Mouse (Mus musculus) forebrain, embryonic 11.5 days (tissue): Measurements from ENCODE around the gene Chst8. TPM values are rescaled to one million over a fixed set of nuclear protein-coding genes. Genes with fewer than 3 reads are reported as not detected.

Experiments
- ATAC-seq: fragments of 200-750 bp; cut with Nextera tagmentation; replicated peaks from 2 replicates; pipeline ENCODE4 v1.8.0; 2017; ENCODE audit warnings: moderate TSS enrichment; ENCODE audit not compliant: low FRiP score
- DNase-seq: peaks from one replicate; pipeline ENCODE4 v3.0.0-alpha.2; 2017; ENCODE audit warnings: low spot score
- H3K27ac ChIP-seq: fragments of 300-500 bp; sonication (generic); 2 replicates; pipeline ENCODE4 v1.5.1; 2014; ENCODE audit warnings: low read depth, low read length
- H3K27me3 ChIP-seq: fragments of 300-500 bp; sonication (generic); 2 replicates; pipeline ENCODE4 v1.6.1; 2014; ENCODE audit warnings: mild to moderate bottlenecking, low read length, mixed read lengths; ENCODE audit not compliant: control insufficient read depth, insufficient read depth
- H3K36me3 ChIP-seq: fragments of 300-500 bp; sonication (generic); 2 replicates; pipeline ENCODE4 v1.6.1; 2014; ENCODE audit warnings: mild to moderate bottlenecking, low read length, moderate library complexity, mixed read lengths; ENCODE audit not compliant: control insufficient read depth, insufficient read depth
- H3K4me1 ChIP-seq: fragments of 300-500 bp; sonication (generic); replicated peaks from 2 replicates; pipeline ENCODE4 v1.6.1; 2014; ENCODE audit warnings: low read length, mixed read lengths; ENCODE audit not compliant: control insufficient read depth, insufficient read depth
- H3K4me2 ChIP-seq: fragments of 300-500 bp; sonication (generic); 2 replicates; pipeline ENCODE4 v1.6.1; 2014; ENCODE audit warnings: low read depth, mild to moderate bottlenecking, low read length, moderate library complexity, mixed read lengths; ENCODE audit not compliant: severe bottlenecking
- H3K4me3 ChIP-seq: fragments of 300-500 bp; sonication (generic); 2 replicates; pipeline ENCODE4 v1.5.1; 2014; ENCODE audit warnings: low read depth, low read length
- H3K9ac ChIP-seq: fragments of 300-500 bp; sonication (generic); 2 replicates; pipeline ENCODE4 v1.6.1; 2014; ENCODE audit warnings: low read length
- H3K9me3 ChIP-seq: fragments of 300-500 bp; sonication (generic); 2 replicates; pipeline ENCODE4 v1.6.1; 2016; ENCODE audit warnings: low read length, mixed read lengths; ENCODE audit not compliant: control insufficient read depth
- WGBS: fragments of 180-500 bp; shearing (Covaris S2); extraction: QIAGEN DNeasy Blood & Tissue Kit; methylation state at CpG from one replicate; pipeline ENCODE4 v1.1.7; 2014; 5-methylcytosine and 5-hydroxymethylcytosine counted together
- polyA plus RNA-seq: library from polyadenylated mRNA; unstranded; fragments of >200 nt; fragmentation: Nextera tagmentation; extraction: Ambion mirVana; gene quantifications from 2 replicates; pipeline ENCODE4 v1.2.1, GENCODE M21; 2014

The Chst8 gene
- polyA plus RNA-seq, 1 experiment from 2014 or later = 11.4 TPM

- Histone ChIP-seq H3K4me1 (peaks cover 13% of the 10 kb centered on the region; the same call in 1 of the 2 replicates), H3K36me3 (no peaks in the 10 kb centered on the region), H3K27ac (0 out of 2 replicates have a peak overlapping the region, but pooled peaks have one; percentile 21), H3K9me3 (no peaks in the 10 kb centered on the region), H3K4me3 (no peak overlapping the region), H3K27me3 (no peaks in the 10 kb centered on the region), H3K4me2 (peak overlapping the region; percentile 11; the same call in 1 of the 2 replicates), H3K9ac (no peak overlapping the region)
- WGBS = 6% methylated on average over 11 of the region's 11 CpGs
- peak; percentile 61 for DNase-seq
- ATAC-seq = no peak
Measured at GRCm38 (mm10) chr7:34798441-34799403, 13.8 kb downstream of the Chst8 start.

DNA sequence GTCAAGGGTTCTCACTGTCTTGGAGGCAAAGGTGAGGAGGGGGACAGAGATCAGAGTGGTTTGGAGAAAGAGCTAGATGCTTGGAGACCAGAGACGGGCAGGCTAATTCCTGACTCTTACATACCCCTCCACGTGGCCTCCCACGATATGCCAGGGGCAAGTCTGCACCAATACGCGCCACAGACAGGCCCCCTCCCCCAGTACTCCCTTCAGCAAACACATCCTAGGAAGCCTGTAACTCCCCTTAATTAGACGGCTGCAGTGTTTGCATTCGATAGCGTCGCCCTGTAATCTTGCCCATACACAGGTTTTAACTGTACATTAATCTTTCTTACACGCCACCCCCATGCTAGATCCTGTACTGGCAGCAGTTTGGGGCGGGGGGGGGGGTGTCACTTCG lies 14.5 kb downstream of the Chst8 start:
- no peaks in the 10 kb centered on the region for H3K27me3 ChIP-seq
- ATAC-seq = peak; percentile 33
- 0 out of 2 replicates have a peak overlapping the region, but pooled peaks have one; percentile 3 for H3K27ac ChIP-seq
- 0 out of 2 replicates have a peak overlapping the region, but pooled peaks have one; percentile 11 for H3K4me2 ChIP-seq
- H3K36me3 ChIP-seq = no peaks in the 10 kb centered on the region
- peaks cover 13% of the 10 kb centered on the region; the same call in 1 of the 2 replicates for H3K4me1 ChIP-seq
- DNase-seq = peak; percentile 56
- no peaks in the 10 kb centered on the region for H3K9me3 ChIP-seq
- no peak overlapping the region for H3K9ac ChIP-seq
- WGBS = 4% methylated on average over 12 of the region's 12 CpGs
- no peak overlapping the region for H3K4me3 ChIP-seq

- Histone ChIP-seq H3K27me3 (no peaks in the 10 kb centered on the region), H3K4me3 (no peak overlapping the region), H3K9ac (no peak overlapping the region), H3K9me3 (no peaks in the 10 kb centered on the region; the same call in 1 of the 2 replicates), H3K4me1 (no peaks in the 10 kb centered on the region), H3K4me2 (no peak overlapping the region), H3K27ac (no peak overlapping the region), H3K36me3 (no peaks in the 10 kb centered on the region)
- DNase-seq (peak; percentile 47), ATAC-seq (no peak)
- 75% methylated on average over 7 of the region's 7 CpGs for WGBS
Measured at GRCm38 (mm10) chr7:34790459-34790858, 22.1 kb downstream of the Chst8 start.

- no peak for DNase-seq
- no peaks in the 10 kb centered on the region for H3K36me3 ChIP-seq
- H3K4me3 ChIP-seq = no peak overlapping the region
- H3K27me3 ChIP-seq = no peaks in the 10 kb centered on the region
- H3K4me1 ChIP-seq = no peaks in the 10 kb centered on the region
- no peak for ATAC-seq
- no peak overlapping the region for H3K27ac ChIP-seq
- no peaks in the 10 kb centered on the region; the same call in 1 of the 2 replicates for H3K9me3 ChIP-seq
- H3K9ac ChIP-seq = no peak overlapping the region
- no peak overlapping the region for H3K4me2 ChIP-seq
Measured at GRCm38 (mm10) chr7:34787171-34787570, 25.3 kb downstream of the Chst8 start.

GRCm38 (mm10) chr7:34785052-34785451 lies 27.5 kb downstream of the Chst8 start:
- no peak overlapping the region for H3K4me3 ChIP-seq
- H3K27ac ChIP-seq = no peak overlapping the region
- DNase-seq (peak; percentile 16), ATAC-seq (no peak)
- no peak overlapping the region for H3K4me2 ChIP-seq
- no peaks in the 10 kb centered on the region for H3K9me3 ChIP-seq
- H3K9ac ChIP-seq = no peak overlapping the region
- no peaks in the 10 kb centered on the region for H3K4me1 ChIP-seq
- H3K36me3 ChIP-seq = no peaks in the 10 kb centered on the region
- no peaks in the 10 kb centered on the region for H3K27me3 ChIP-seq
- 74% methylated on average over 6 of the region's 6 CpGs for WGBS

DNA sequence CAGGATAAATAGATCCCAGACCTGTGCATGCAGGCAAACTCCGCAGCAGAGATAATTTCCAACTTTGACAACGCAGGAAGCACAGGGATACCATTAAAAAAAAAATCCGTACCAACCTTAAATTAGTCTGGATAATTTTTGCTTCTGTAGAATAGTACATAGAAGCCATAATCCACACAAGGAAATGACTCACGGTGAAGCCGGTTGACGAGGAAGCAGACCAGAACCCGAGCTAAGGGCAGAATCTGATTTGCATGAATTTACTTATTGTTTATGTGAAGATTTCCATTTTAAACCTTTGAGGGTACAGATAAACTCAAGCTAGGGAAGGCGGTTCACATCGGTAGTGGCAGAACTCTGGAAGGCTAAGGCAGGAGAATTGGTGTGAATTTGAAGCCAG lies 28.0 kb downstream of the Chst8 start:
- DNase-seq (no peak), ATAC-seq (no peak)
- Histone ChIP-seq H3K4me3 (no peak overlapping the region), H3K27me3 (no peaks in the 10 kb centered on the region), H3K9me3 (no peaks in the 10 kb centered on the region), H3K27ac (no peak overlapping the region), H3K4me2 (no peak overlapping the region), H3K9ac (no peak overlapping the region), H3K4me1 (no peaks in the 10 kb centered on the region), H3K36me3 (no peaks in the 10 kb centered on the region)
- 78% methylated on average over 9 of the region's 9 CpGs for WGBS

GRCm38 (mm10) chr7:34781988-34782387 lies 30.5 kb downstream of the Chst8 start:
- no peak overlapping the region for H3K4me3 ChIP-seq
- no peaks in the 10 kb centered on the region for H3K9me3 ChIP-seq
- H3K4me2 ChIP-seq = no peak overlapping the region
- no peaks in the 10 kb centered on the region for H3K27me3 ChIP-seq
- no peak overlapping the region for H3K27ac ChIP-seq
- DNase-seq = peak; percentile 43
- no peak for ATAC-seq
- no peaks in the 10 kb centered on the region for H3K4me1 ChIP-seq
- no peak overlapping the region for H3K9ac ChIP-seq
- H3K36me3 ChIP-seq = no peaks in the 10 kb centered on the region

DNA sequence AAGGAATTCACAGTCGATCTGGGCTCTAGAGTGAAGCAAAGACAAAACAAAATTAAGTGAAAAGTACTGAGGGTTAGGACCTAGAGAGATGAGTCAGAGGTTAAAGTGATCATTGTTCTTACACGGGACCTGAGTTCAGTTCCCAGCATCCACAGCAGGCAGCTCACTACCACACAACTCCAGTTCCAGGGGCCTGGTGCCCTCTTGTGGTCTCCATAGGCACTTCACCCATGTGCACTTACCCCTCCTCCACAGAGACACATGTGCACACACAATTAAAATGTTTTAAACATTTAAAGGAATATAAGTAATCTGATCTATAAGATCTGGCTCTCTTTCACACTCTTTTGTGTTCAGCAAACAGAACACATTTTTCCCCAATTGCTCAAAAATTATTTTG lies 31.3 kb downstream of the Chst8 start:
- no peak for ATAC-seq
- WGBS = 93% methylated on average over 2 of the region's 2 CpGs

More for the DNA sequence above, 31.3 kb downstream of the Chst8 start:
- Histone ChIP-seq H3K9ac (no peak overlapping the region), H3K9me3 (no peaks in the 10 kb centered on the region), H3K27me3 (no peaks in the 10 kb centered on the region), H3K4me1 (no peaks in the 10 kb centered on the region), H3K4me2 (no peak overlapping the region), H3K36me3 (no peaks in the 10 kb centered on the region), H3K27ac (no peak overlapping the region), H3K4me3 (no peak overlapping the region)
- peak; percentile 44 for DNase-seq
